Mouse (Mus musculus): ENCODE measurements at regions not wholly inside any gene's neighbourhood (a gene's known extent, or its start where the extent isn't known, plus 50 kb on each side); places are given as distances from the start of the nearest gene placed in this dataset.

DNA sequence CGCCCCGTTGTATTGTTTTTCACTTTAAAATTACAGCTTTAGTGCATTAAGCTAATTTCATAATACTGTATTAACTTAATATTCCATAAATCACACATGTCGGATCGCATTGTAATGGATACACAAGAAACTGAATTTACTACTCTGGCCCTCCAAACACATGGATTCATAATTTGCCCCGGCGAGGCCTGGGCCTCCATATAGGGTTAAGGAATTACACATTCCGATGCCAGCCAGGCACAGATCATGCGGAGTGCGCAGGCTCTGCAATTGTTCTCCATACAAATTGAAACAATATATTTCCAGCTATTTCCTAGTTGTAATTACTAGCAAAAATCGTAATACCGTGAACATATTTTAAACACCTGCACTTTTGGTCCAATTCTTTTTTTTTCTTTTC, 330.2 kb upstream of the Zfp507 start:
- TF ChIP-seq USF1 (IDR thresholded peaks at IDR 0.05; ENCODE audit: low read depth): no peak
- no peak for TF ChIP-seq MYOG (IDR thresholded peaks at IDR 0.05; ENCODE audit: control insufficient read depth, extremely low read depth, insufficient read length)
- no peak for TF ChIP-seq CEBPB (IDR thresholded peaks at IDR 0.05; ENCODE audit: low read depth)
